In genomic region chr9:29514588-29515356, GRCm38 (mm10) we compare ENCODE assay signal across 18 mouse cellular contexts.
DNase-seq lines count a peak whose midpoint lies in the region; ATAC-seq and TF ChIP-seq lines count a peak whose summit lies in the region.
"Had no signal": no experiment of that assay in that cellular context is flagged by ENCODE, and none has a peak within 500 bp of the region (broad histone marks: within the 10 kb centered on the region; RNA-seq: fewer than 3 reads in every experiment).

No protein-coding gene starts in this region.

- intact Hi-C loops in heart, postnatal 36 days (cut with DNase I), result no loop called here
- intact Hi-C loops in left cerebral cortex, postnatal 14 days (cut with DNase I), result loop anchor here (5.0 kb wide), 1 partner anchor 42 kb away; no protein-coding TSS in a partner anchor

- peak; percentile 57 for DNase-seq in hindbrain, postnatal 0 days (ENCODE audit: low spot score)
- peak; percentile 65 for DNase-seq in midbrain, postnatal 0 days (ENCODE audit: low spot score)
- no peak for DNase-seq in heart, postnatal 36 days
- DNase-seq in thymus, postnatal 0 days (ENCODE audit: low spot score), result no peak
- no peak for DNase-seq in left cerebral cortex, postnatal 14 days (ENCODE audit: low spot score in 2 of 2)
- DNase-seq: adrenal gland, adult 8-10 months; cerebellum, adult 8-10 months; liver, postnatal 0 days; lung, postnatal 36 days; thymus, postnatal 14 days had no signal

- H3K36me3 ChIP-seq in forebrain, embryonic 12.5 days (replicated peaks), result no peaks in the 10 kb centered on the region
- H3K36me3 ChIP-seq in forebrain, embryonic 16.5 days (ENCODE audit: control insufficient read depth, insufficient read depth), result no peaks in the 10 kb centered on the region
- H3K36me3 ChIP-seq in hindbrain, postnatal 0 days (ENCODE audit: insufficient read depth, low read length), result no peaks in the 10 kb centered on the region
- H3K36me3 ChIP-seq in midbrain, postnatal 0 days (ENCODE audit: insufficient read depth, low read length), result no peaks in the 10 kb centered on the region
- H3K36me3 ChIP-seq: heart, embryonic 15.5 days; stomach, embryonic 15.5 days had no signal

- H3K9me3 ChIP-seq in forebrain, embryonic 12.5 days, result no peaks in the 10 kb centered on the region
- H3K9me3 ChIP-seq in forebrain, embryonic 16.5 days (ENCODE audit: control insufficient read depth, low read length), result no peaks in the 10 kb centered on the region
- H3K9me3 ChIP-seq in hindbrain, postnatal 0 days (ENCODE audit: low read length), result no peaks in the 10 kb centered on the region
- no peaks in the 10 kb centered on the region for H3K9me3 ChIP-seq in midbrain, postnatal 0 days (ENCODE audit: low read length)
- H3K9me3 ChIP-seq: heart, embryonic 15.5 days; stomach, embryonic 15.5 days had no signal

- no peak for TF ChIP-seq CTCF in hindbrain, postnatal 0 days (IDR thresholded peaks at IDR 0.05; ENCODE audit: low read depth)
- TF ChIP-seq CTCF in midbrain, postnatal 0 days (IDR thresholded peaks at IDR 0.05), result no peak

- 29% methylated on average over 17 of the region's 17 CpGs for WGBS in forebrain, embryonic 12.5 days
- WGBS in forebrain, embryonic 16.5 days, result 21% methylated on average over 17 of the region's 17 CpGs
- 28% methylated on average over 17 of the region's 17 CpGs for WGBS in hindbrain, postnatal 0 days
- 24% methylated on average over 17 of the region's 17 CpGs for WGBS in midbrain, postnatal 0 days

- H3K9ac ChIP-seq in forebrain, embryonic 12.5 days, result no peak overlapping the region
- H3K9ac ChIP-seq in forebrain, embryonic 16.5 days (replicated peaks; ENCODE audit: low read depth, low read length), result no peak overlapping the region
- no peak overlapping the region for H3K9ac ChIP-seq in hindbrain, postnatal 0 days (replicated peaks; ENCODE audit: low read length)
- no peak overlapping the region for H3K9ac ChIP-seq in midbrain, postnatal 0 days (replicated peaks; ENCODE audit: low read length, poor library complexity, severe bottlenecking)
- H3K9ac ChIP-seq: heart, embryonic 15.5 days; liver, postnatal 0 days; stomach, embryonic 15.5 days had no signal

- H3K27ac ChIP-seq in forebrain, embryonic 12.5 days, result no peak overlapping the region
- peak overlapping the region; percentile 44; the same call in 1 of the 2 replicates for H3K27ac ChIP-seq in forebrain, embryonic 16.5 days (ENCODE audit: low read length)
- H3K27ac ChIP-seq in hindbrain, postnatal 0 days, result 0 out of 2 replicates have a peak overlapping the region, but pooled peaks have one; percentile 0
- no peak overlapping the region for H3K27ac ChIP-seq in midbrain, postnatal 0 days (ENCODE audit: low read depth, low read length)
- H3K27ac ChIP-seq: heart, embryonic 15.5 days; kidney, postnatal 0 days; stomach, embryonic 15.5 days had no signal

- peaks cover 39% of the 10 kb centered on the region for H3K27me3 ChIP-seq in forebrain, embryonic 12.5 days
- H3K27me3 ChIP-seq in forebrain, embryonic 16.5 days (replicated peaks; ENCODE audit: control insufficient read depth, insufficient read depth, low read length), result no peaks in the 10 kb centered on the region
- H3K27me3 ChIP-seq in hindbrain, postnatal 0 days (ENCODE audit: insufficient read depth, low read length), result no peaks in the 10 kb centered on the region
- no peaks in the 10 kb centered on the region for H3K27me3 ChIP-seq in midbrain, postnatal 0 days (ENCODE audit: insufficient read depth, low read length)
- H3K27me3 ChIP-seq: heart, embryonic 15.5 days; stomach, embryonic 15.5 days had no signal

- H3K4me3 ChIP-seq in forebrain, embryonic 12.5 days (replicated peaks), result no peak overlapping the region
- H3K4me3 ChIP-seq in forebrain, embryonic 16.5 days (replicated peaks; ENCODE audit: low read length), result no peak overlapping the region
- no peak overlapping the region for H3K4me3 ChIP-seq in hindbrain, postnatal 0 days (ENCODE audit: low read length)
- H3K4me3 ChIP-seq in midbrain, postnatal 0 days (ENCODE audit: low read depth, low read length), result no peak overlapping the region
- H3K4me3 ChIP-seq: heart, embryonic 15.5 days; stomach, embryonic 15.5 days had no signal

- ATAC-seq in forebrain, embryonic 12.5 days (ENCODE audit: low FRiP score), result peak; percentile 79
- ATAC-seq in forebrain, embryonic 16.5 days, result peak; percentile 87
- peak; percentile 76 for ATAC-seq in hindbrain, postnatal 0 days
- ATAC-seq in midbrain, postnatal 0 days (ENCODE audit: low FRiP score), result no peak
- ATAC-seq in monocyte, adult 5-6 weeks (replicated peaks; ENCODE audit: insufficient number of reproducible peaks, low FRiP score, low TSS enrichment, poor library complexity, severe bottlenecking), result no peak
- ATAC-seq: CD4-positive, CD25-positive, alpha-beta regulatory T cell, adult 4 months; inflammation-experienced regulatory T-cells, adult 6 months; liver, postnatal 0 days had no signal

- peaks cover 6% of the 10 kb centered on the region for H3K4me1 ChIP-seq in forebrain, embryonic 12.5 days
- peaks cover 8% of the 10 kb centered on the region for H3K4me1 ChIP-seq in forebrain, embryonic 16.5 days (replicated peaks; ENCODE audit: control insufficient read depth, insufficient read depth, low read length)
- peaks cover 4% of the 10 kb centered on the region; the same call in 1 of the 2 replicates for H3K4me1 ChIP-seq in hindbrain, postnatal 0 days (ENCODE audit: insufficient read depth, low read length)
- H3K4me1 ChIP-seq in midbrain, postnatal 0 days (ENCODE audit: insufficient read depth, low read length), result peaks cover under 1% of the 10 kb centered on the region; the same call in 1 of the 2 replicates
- H3K4me1 ChIP-seq: heart, embryonic 15.5 days; stomach, embryonic 15.5 days had no signal

- peak overlapping the region; percentile 11; the same call in 1 of the 2 replicates for H3K4me2 ChIP-seq in forebrain, embryonic 12.5 days
- H3K4me2 ChIP-seq in forebrain, embryonic 16.5 days (ENCODE audit: low read length), result peak overlapping the region; percentile 25
- no peak overlapping the region for H3K4me2 ChIP-seq in hindbrain, postnatal 0 days (ENCODE audit: low read depth, low read length)
- no peak overlapping the region for H3K4me2 ChIP-seq in midbrain, postnatal 0 days (ENCODE audit: low read depth, low read length, poor library complexity, severe bottlenecking)
- H3K4me2 ChIP-seq: heart, embryonic 15.5 days; stomach, embryonic 15.5 days had no signal

Comparison
In these comparisons a context has a peak if more than half of its experiments do, and no peak if none do; other contexts are left out.
1. H3K27ac ChIP-seq: peak in forebrain, embryonic 16.5 days (single experiment) and hindbrain, postnatal 0 days (single experiment); none in forebrain, embryonic 12.5 days (single experiment) and midbrain, postnatal 0 days (single experiment).
2. ATAC-seq: peak in forebrain, embryonic 12.5 days (single experiment), forebrain, embryonic 16.5 days (single experiment) and hindbrain, postnatal 0 days (single experiment); none in midbrain, postnatal 0 days (single experiment) and monocyte, adult 5-6 weeks (single experiment).
3. H3K4me2 ChIP-seq: peak in forebrain, embryonic 12.5 days (single experiment) and forebrain, embryonic 16.5 days (single experiment); none in hindbrain, postnatal 0 days (single experiment) and midbrain, postnatal 0 days (single experiment).
4. DNase-seq: peak in hindbrain, postnatal 0 days (single experiment) and midbrain, postnatal 0 days (single experiment); none in heart, postnatal 36 days (0 of 2), thymus, postnatal 0 days (single experiment) and left cerebral cortex, postnatal 14 days (0 of 2).